Mouse (Mus musculus) olfactory bulb, adult 2 months (tissue): ENCODE data around the gene Dnajb6.

Experiments
- CTCF ChIP-seq: fragments of 200-500 bp; IDR thresholded peaks from 2 replicates; pipeline ENCODE4 v1.5.1; 2012; ENCODE audit warnings: low read depth, mild to moderate bottlenecking, low read length, moderate library complexity; ENCODE audit not compliant: insufficient read depth
- POLR2A ChIP-seq: fragments of 200-500 bp; IDR thresholded peaks from 2 replicates; pipeline ENCODE4 v1.6.1; 2012; ENCODE audit warnings: mild to moderate bottlenecking, low read depth, low read length, moderate library complexity; ENCODE audit not compliant: insufficient read depth

- TF ChIP-seq POLR2A: no peak
- TF ChIP-seq CTCF: no peak
These were observed 2.6 kb downstream of the Dnajb6 start for GRCm38 (mm10) chr5:29738076-29738475.
